Mouse (Mus musculus): ENCODE measurements at regions not wholly inside any gene's neighbourhood (a gene's known extent, or its start where the extent isn't known, plus 50 kb on each side); places are given as distances from the start of the nearest gene placed in this dataset.
A peak's percentile ranks its signal among the peaks of the same experiment; 100 is the strongest.

GRCm38 (mm10) chr14:76780572-76781523, 224.2 kb upstream of the Serp2 start:
- ATAC-seq (ENCODE audit: low read depth) (no peak), DNase-seq (no peak)
- no peaks in the 10 kb centered on the region; the same call in 1 of the 2 replicates for H3K4me1 ChIP-seq (replicated peaks)
- no peaks in the 10 kb centered on the region for H3K27me3 ChIP-seq
- no peak overlapping the region for H3K27ac ChIP-seq
- 56% methylated on average over 14 of the region's 14 CpGs for WGBS (ENCODE audit: insufficient replicate concordance)
- H3K36me3 ChIP-seq, result no peaks in the 10 kb centered on the region
- no peak overlapping the region for H3K4me2 ChIP-seq
- H3K9ac ChIP-seq, result no peak overlapping the region
- no peaks in the 10 kb centered on the region for H3K9me3 ChIP-seq (replicated peaks)
- H3K4me3 ChIP-seq (replicated peaks), result no peak overlapping the region

- no peak for DNase-seq
- Histone ChIP-seq H3K9ac (no peak overlapping the region), H3K4me2 (no peak overlapping the region), H3K36me3 (no peaks in the 10 kb centered on the region), H3K27ac (no peak overlapping the region), H3K9me3 (replicated peaks) (no peaks in the 10 kb centered on the region), H3K4me1 (replicated peaks) (no peaks in the 10 kb centered on the region; the same call in 1 of the 2 replicates), H3K4me3 (replicated peaks) (no peak overlapping the region), H3K27me3 (no peaks in the 10 kb centered on the region)
- no peak for ATAC-seq (ENCODE audit: low read depth)
- WGBS (ENCODE audit: insufficient replicate concordance), result 56% methylated on average over 9 of the region's 9 CpGs
Measured at GRCm38 (mm10) chr14:76778541-76779399, 222.1 kb upstream of the Serp2 start.

GRCm38 (mm10) chr14:76775387-76775924, 218.8 kb upstream of the Serp2 start:
- H3K27ac ChIP-seq, result no peak overlapping the region
- H3K9me3 ChIP-seq (replicated peaks), result no peaks in the 10 kb centered on the region
- H3K27me3 ChIP-seq, result no peaks in the 10 kb centered on the region
- H3K4me3 ChIP-seq (replicated peaks), result no peak overlapping the region
- no peak overlapping the region for H3K9ac ChIP-seq
- 27% methylated on average over 3 of the region's 3 CpGs for WGBS (ENCODE audit: insufficient replicate concordance)
- ATAC-seq (ENCODE audit: low read depth), result no peak
- DNase-seq, result no peak
- H3K36me3 ChIP-seq, result no peaks in the 10 kb centered on the region
- no peaks in the 10 kb centered on the region; the same call in 1 of the 2 replicates for H3K4me1 ChIP-seq (replicated peaks)
- H3K4me2 ChIP-seq, result no peak overlapping the region

- Histone ChIP-seq H3K27me3 (no peaks in the 10 kb centered on the region), H3K9ac (no peak overlapping the region), H3K9me3 (replicated peaks) (no peaks in the 10 kb centered on the region), H3K4me1 (replicated peaks) (no peaks in the 10 kb centered on the region), H3K4me3 (replicated peaks) (no peak overlapping the region), H3K36me3 (no peaks in the 10 kb centered on the region), H3K4me2 (no peak overlapping the region), H3K27ac (no peak overlapping the region)
- WGBS (ENCODE audit: insufficient replicate concordance), result 60% methylated on average over 11 of the region's 11 CpGs
- ATAC-seq (ENCODE audit: low read depth) (no peak), DNase-seq (no peak)
Measured at GRCm38 (mm10) chr14:76772781-76773438, 216.2 kb upstream of the Serp2 start.

GRCm38 (mm10) chr14:76770106-76770505, 213.4 kb upstream of the Serp2 start:
- 54% methylated on average over 7 of the region's 7 CpGs for WGBS (ENCODE audit: insufficient replicate concordance)
- no peak for ATAC-seq (ENCODE audit: low read depth)

GRCm38 (mm10) chr14:76767301-76767700, 210.6 kb upstream of the Serp2 start:
- Histone ChIP-seq H3K27me3 (no peaks in the 10 kb centered on the region), H3K36me3 (no peaks in the 10 kb centered on the region), H3K9me3 (replicated peaks) (no peaks in the 10 kb centered on the region), H3K27ac (no peak overlapping the region), H3K9ac (no peak overlapping the region), H3K4me2 (no peak overlapping the region), H3K4me3 (replicated peaks) (no peak overlapping the region), H3K4me1 (replicated peaks) (peaks cover 25% of the 10 kb centered on the region)
- no peak for DNase-seq
- ATAC-seq (ENCODE audit: low read depth), result no peak
- WGBS (ENCODE audit: insufficient replicate concordance), result 39% methylated on average over 6 of the region's 6 CpGs

More at GRCm38 (mm10) chr14:76770106-76770505, 213.4 kb upstream of the Serp2 start:
- Histone ChIP-seq H3K27ac (no peak overlapping the region), H3K4me1 (replicated peaks) (peaks cover under 1% of the 10 kb centered on the region; the same call in 1 of the 2 replicates), H3K4me3 (replicated peaks) (no peak overlapping the region), H3K4me2 (no peak overlapping the region), H3K36me3 (no peaks in the 10 kb centered on the region), H3K9ac (no peak overlapping the region), H3K27me3 (no peaks in the 10 kb centered on the region), H3K9me3 (replicated peaks) (no peaks in the 10 kb centered on the region)
- DNase-seq, result no peak

GRCm38 (mm10) chr14:76766186-76766713, 209.6 kb upstream of the Serp2 start:
- Histone ChIP-seq H3K4me1 (replicated peaks) (peaks cover 25% of the 10 kb centered on the region), H3K27me3 (no peaks in the 10 kb centered on the region), H3K4me3 (replicated peaks) (no peak overlapping the region), H3K9ac (no peak overlapping the region), H3K27ac (no peak overlapping the region), H3K36me3 (no peaks in the 10 kb centered on the region), H3K9me3 (replicated peaks) (no peaks in the 10 kb centered on the region), H3K4me2 (no peak overlapping the region)
- ATAC-seq (ENCODE audit: low read depth), result no peak
- WGBS (ENCODE audit: insufficient replicate concordance), result 58% methylated on average over 10 of the region's 10 CpGs
- DNase-seq, result no peak

- H3K9ac ChIP-seq, result no peak overlapping the region
Measured at GRCm38 (mm10) chr14:76765094-76765504, 208.4 kb upstream of the Serp2 start.

GRCm38 (mm10) chr14:76764390-76764796, 207.7 kb upstream of the Serp2 start:
- DNase-seq, result no peak
- Histone ChIP-seq H3K9me3 (replicated peaks) (no peaks in the 10 kb centered on the region), H3K4me1 (replicated peaks) (peaks cover 25% of the 10 kb centered on the region), H3K27me3 (no peaks in the 10 kb centered on the region), H3K9ac (no peak overlapping the region), H3K4me2 (peak overlapping the region; percentile 1; the same call in 1 of the 2 replicates), H3K4me3 (replicated peaks) (no peak overlapping the region), H3K36me3 (no peaks in the 10 kb centered on the region), H3K27ac (no peak overlapping the region)
- WGBS (ENCODE audit: insufficient replicate concordance), result 14% methylated on average over 7 of the region's 7 CpGs
- no peak for ATAC-seq (ENCODE audit: low read depth)

More at GRCm38 (mm10) chr14:76765094-76765504, 208.4 kb upstream of the Serp2 start:
- 50% methylated on average over 6 of the region's 6 CpGs for WGBS (ENCODE audit: insufficient replicate concordance)
- Histone ChIP-seq H3K9me3 (replicated peaks) (no peaks in the 10 kb centered on the region), H3K4me1 (replicated peaks) (peaks cover 25% of the 10 kb centered on the region), H3K4me2 (0 out of 2 replicates have a peak overlapping the region, but pooled peaks have one; percentile 1), H3K4me3 (replicated peaks) (no peak overlapping the region), H3K27ac (no peak overlapping the region; the same call in 1 of the 2 replicates), H3K27me3 (no peaks in the 10 kb centered on the region), H3K36me3 (no peaks in the 10 kb centered on the region)
- ATAC-seq (ENCODE audit: low read depth) (no peak), DNase-seq (no peak)

- ATAC-seq (ENCODE audit: low read depth) (no peak), DNase-seq (no peak)
- peaks cover 25% of the 10 kb centered on the region for H3K4me1 ChIP-seq (replicated peaks)
- H3K4me3 ChIP-seq (replicated peaks), result no peak overlapping the region
- no peak overlapping the region for H3K9ac ChIP-seq
- H3K36me3 ChIP-seq, result no peaks in the 10 kb centered on the region
- WGBS (ENCODE audit: insufficient replicate concordance), result 69% methylated on average over 7 of the region's 7 CpGs
- no peaks in the 10 kb centered on the region for H3K9me3 ChIP-seq (replicated peaks)
- H3K4me2 ChIP-seq, result no peak overlapping the region
- H3K27me3 ChIP-seq, result no peaks in the 10 kb centered on the region
- no peak overlapping the region for H3K27ac ChIP-seq
Measured at GRCm38 (mm10) chr14:76763539-76763938, 206.8 kb upstream of the Serp2 start.

Data from liver, embryonic 13.5 days (tissue).